Mouse (Mus musculus) forebrain, embryonic 10.5 days (tissue): Measurements from ENCODE around the gene Gzma. TPM values are rescaled to one million over a fixed set of nuclear protein-coding genes. Genes with fewer than 3 reads are reported as not detected.

Source experiments
- DNase-seq: peaks from one replicate; pipeline ENCODE4 v3.0.0-alpha.2; 2017; ENCODE audit warnings: low spot score; ENCODE audit errors: extremely low spot score
- H3K27ac ChIP-seq: fragments of 300-500 bp; sonication (generic); 2 replicates; pipeline ENCODE4 v1.5.1; 2016; ENCODE audit warnings: mild to moderate bottlenecking
- H3K27me3 ChIP-seq: fragments of 300-500 bp; sonication (generic); 2 replicates; pipeline ENCODE4 v1.6.1; 2016; ENCODE audit warnings: mild to moderate bottlenecking; ENCODE audit not compliant: poor library complexity, severe bottlenecking
- H3K36me3 ChIP-seq: fragments of 300-500 bp; sonication (generic); replicated peaks from 2 replicates; pipeline ENCODE4 v1.6.1; 2016; ENCODE audit warnings: mild to moderate bottlenecking, moderate library complexity
- H3K4me1 ChIP-seq: fragments of 300-500 bp; sonication (generic); 2 replicates; pipeline ENCODE4 v1.6.1; 2016
- H3K4me3 ChIP-seq: fragments of 300-500 bp; sonication (generic); 2 replicates; pipeline ENCODE4 v1.5.1; 2016; ENCODE audit warnings: mild to moderate bottlenecking, moderate library complexity
- H3K9me3 ChIP-seq: fragments of 300-500 bp; sonication (generic); 2 replicates; pipeline ENCODE4 v1.6.1; 2016; ENCODE audit warnings: mild to moderate bottlenecking, moderate library complexity
- WGBS: fragments of 180-500 bp; shearing (Covaris S2); methylation state at CpG from one replicate; pipeline ENCODE4 v1.1.7; 2016; 5-methylcytosine and 5-hydroxymethylcytosine counted together
- polyA plus RNA-seq: library from polyadenylated mRNA; unstranded; fragments of >200 nt; fragmentation: Nextera tagmentation; extraction: Ambion mirVana; gene quantifications from 2 replicates; pipeline ENCODE4 v1.2.1, GENCODE M21; 2016

Gene Gzma
- not detected in 2 replicates for polyA plus RNA-seq

GRCm38 (mm10) chr13:113100879-113101278 is at the start of gene Gzma:
Gene Gzma (minus strand): TSS chr13:113100981.
- no peaks in the 10 kb centered on the region for H3K36me3 ChIP-seq
- no peaks in the 10 kb centered on the region for H3K4me1 ChIP-seq
- 93% methylated on average over 6 of the region's 6 CpGs for WGBS
- no peak for DNase-seq
- H3K9me3 ChIP-seq, result no peaks in the 10 kb centered on the region
- H3K4me3 ChIP-seq, result no peak within 1 kb of the TSS
- H3K27me3 ChIP-seq, result no peaks in the 10 kb centered on the region
- no peak within 1 kb of the TSS for H3K27ac ChIP-seq

GRCm38 (mm10) chr13:113139597-113139996 is 38.8 kb upstream of the Gzma start:
- H3K27ac ChIP-seq, result no peak overlapping the region
- H3K27me3 ChIP-seq, result no peaks in the 10 kb centered on the region
- no peak for DNase-seq
- H3K4me3 ChIP-seq, result no peak overlapping the region
- 94% methylated on average over 1 of the region's 1 CpGs for WGBS
- H3K36me3 ChIP-seq, result no peaks in the 10 kb centered on the region
- H3K4me1 ChIP-seq, result no peaks in the 10 kb centered on the region
- no peaks in the 10 kb centered on the region for H3K9me3 ChIP-seq

- H3K9me3 ChIP-seq, result no peaks in the 10 kb centered on the region
- no peak overlapping the region for H3K27ac ChIP-seq
- no peaks in the 10 kb centered on the region for H3K27me3 ChIP-seq
- no peak overlapping the region for H3K4me3 ChIP-seq
- no peak for DNase-seq
- 95% methylated on average over 1 of the region's 1 CpGs for WGBS
- no peaks in the 10 kb centered on the region for H3K4me1 ChIP-seq
- no peaks in the 10 kb centered on the region for H3K36me3 ChIP-seq
Measured at GRCm38 (mm10) chr13:113129974-113130373, 29.2 kb upstream of the Gzma start.

GRCm38 (mm10) chr13:113121326-113121725 is 20.5 kb upstream of the Gzma start:
- 91% methylated on average over 14 of the region's 14 CpGs for WGBS
- H3K27ac ChIP-seq, result no peak overlapping the region
- no peaks in the 10 kb centered on the region for H3K27me3 ChIP-seq
- DNase-seq, result no peak
- no peak overlapping the region for H3K4me3 ChIP-seq
- no peaks in the 10 kb centered on the region for H3K4me1 ChIP-seq
- no peaks in the 10 kb centered on the region for H3K36me3 ChIP-seq
- H3K9me3 ChIP-seq, result no peaks in the 10 kb centered on the region; the same call in 1 of the 2 replicates

- Histone ChIP-seq H3K4me3 (no peak overlapping the region), H3K9me3 (no peaks in the 10 kb centered on the region; the same call in 1 of the 2 replicates), H3K27ac (no peak overlapping the region), H3K27me3 (no peaks in the 10 kb centered on the region), H3K4me1 (no peaks in the 10 kb centered on the region), H3K36me3 (no peaks in the 10 kb centered on the region)
- 93% methylated on average over 17 of the region's 17 CpGs for WGBS
- no peak for DNase-seq
Measured at GRCm38 (mm10) chr13:113120324-113121237, 19.8 kb upstream of the Gzma start.

- 84% methylated on average over 4 of the region's 4 CpGs for WGBS
- Histone ChIP-seq H3K27ac (no peak overlapping the region), H3K27me3 (no peaks in the 10 kb centered on the region), H3K4me3 (no peak overlapping the region), H3K9me3 (no peaks in the 10 kb centered on the region; the same call in 1 of the 2 replicates), H3K36me3 (no peaks in the 10 kb centered on the region), H3K4me1 (no peaks in the 10 kb centered on the region)
- no peak for DNase-seq
Measured at GRCm38 (mm10) chr13:113118977-113119376, 18.2 kb upstream of the Gzma start.

GRCm38 (mm10) chr13:113104759-113105158 is 4.0 kb upstream of the Gzma start:
- H3K4me1 ChIP-seq, result no peaks in the 10 kb centered on the region

GRCm38 (mm10) chr13:113101804-113102203 is 1.0 kb upstream of the Gzma start:
- Histone ChIP-seq H3K9me3 (no peaks in the 10 kb centered on the region), H3K36me3 (no peaks in the 10 kb centered on the region), H3K4me3 (no peak overlapping the region), H3K27me3 (no peaks in the 10 kb centered on the region), H3K4me1 (no peaks in the 10 kb centered on the region), H3K27ac (no peak overlapping the region)
- 82% methylated on average over 10 of the region's 10 CpGs for WGBS
- no peak for DNase-seq

More at GRCm38 (mm10) chr13:113104759-113105158, 4.0 kb upstream of the Gzma start:
- no peak overlapping the region for H3K27ac ChIP-seq
- WGBS, result 90% methylated on average over 10 of the region's 10 CpGs
- no peaks in the 10 kb centered on the region for H3K36me3 ChIP-seq
- DNase-seq, result no peak
- H3K9me3 ChIP-seq, result no peaks in the 10 kb centered on the region
- H3K4me3 ChIP-seq, result no peak overlapping the region
- no peaks in the 10 kb centered on the region for H3K27me3 ChIP-seq

GRCm38 (mm10) chr13:113098406-113098805 is 2.4 kb downstream of the Gzma start:
- no peaks in the 10 kb centered on the region for H3K27me3 ChIP-seq
- H3K36me3 ChIP-seq, result no peaks in the 10 kb centered on the region
- H3K4me3 ChIP-seq, result no peak overlapping the region
- DNase-seq, result no peak
- H3K27ac ChIP-seq, result no peak overlapping the region
- WGBS, result 88% methylated on average over 2 of the region's 2 CpGs
- no peaks in the 10 kb centered on the region for H3K9me3 ChIP-seq
- no peaks in the 10 kb centered on the region for H3K4me1 ChIP-seq

- Histone ChIP-seq H3K9me3 (no peaks in the 10 kb centered on the region), H3K27me3 (no peaks in the 10 kb centered on the region), H3K4me1 (no peaks in the 10 kb centered on the region), H3K36me3 (no peaks in the 10 kb centered on the region), H3K4me3 (no peak overlapping the region), H3K27ac (no peak overlapping the region)
- no peak for DNase-seq
- 87% methylated on average over 3 of the region's 3 CpGs for WGBS
Measured at GRCm38 (mm10) chr13:113097011-113097410, 3.8 kb downstream of the Gzma start.

- Histone ChIP-seq H3K27me3 (no peaks in the 10 kb centered on the region), H3K27ac (no peak overlapping the region), H3K4me3 (no peak overlapping the region), H3K9me3 (no peaks in the 10 kb centered on the region), H3K4me1 (no peaks in the 10 kb centered on the region), H3K36me3 (no peaks in the 10 kb centered on the region)
- no peak for DNase-seq
- WGBS, result 81% methylated on average over 1 of the region's 1 CpGs
Measured at GRCm38 (mm10) chr13:113094618-113095017, 6.2 kb downstream of the Gzma start.

GRCm38 (mm10) chr13:113090489-113090888 is 10.3 kb downstream of the Gzma start:
- 87% methylated on average over 8 of the region's 8 CpGs for WGBS

GRCm38 (mm10) chr13:113087226-113088017 is 13.4 kb downstream of the Gzma start:
- Histone ChIP-seq H3K4me3 (no peak overlapping the region), H3K9me3 (no peaks in the 10 kb centered on the region), H3K27ac (no peak overlapping the region), H3K36me3 (no peaks in the 10 kb centered on the region), H3K4me1 (peaks cover 6% of the 10 kb centered on the region), H3K27me3 (no peaks in the 10 kb centered on the region)
- 88% methylated on average over 13 of the region's 13 CpGs for WGBS
- no peak for DNase-seq

More at GRCm38 (mm10) chr13:113090489-113090888, 10.3 kb downstream of the Gzma start:
- Histone ChIP-seq H3K27ac (no peak overlapping the region), H3K4me3 (no peak overlapping the region), H3K27me3 (no peaks in the 10 kb centered on the region), H3K4me1 (no peaks in the 10 kb centered on the region), H3K36me3 (no peaks in the 10 kb centered on the region), H3K9me3 (no peaks in the 10 kb centered on the region)
- no peak for DNase-seq
